Mouse (Mus musculus) neural tube, embryonic 10.5 days (tissue): ENCODE results near the gene Baiap2l1.
"Not testable (repeated sequence)": the region's sequence is repeated elsewhere in the genome, so short reads cannot be mapped to it uniquely, and the experiment has no call there.

Source experiments
- DNase-seq: peaks from one replicate; pipeline ENCODE4 v3.0.0-alpha.2; 2017; ENCODE audit warnings: low spot score; ENCODE audit errors: extremely low spot score

Baiap2l1 gene

DNA sequence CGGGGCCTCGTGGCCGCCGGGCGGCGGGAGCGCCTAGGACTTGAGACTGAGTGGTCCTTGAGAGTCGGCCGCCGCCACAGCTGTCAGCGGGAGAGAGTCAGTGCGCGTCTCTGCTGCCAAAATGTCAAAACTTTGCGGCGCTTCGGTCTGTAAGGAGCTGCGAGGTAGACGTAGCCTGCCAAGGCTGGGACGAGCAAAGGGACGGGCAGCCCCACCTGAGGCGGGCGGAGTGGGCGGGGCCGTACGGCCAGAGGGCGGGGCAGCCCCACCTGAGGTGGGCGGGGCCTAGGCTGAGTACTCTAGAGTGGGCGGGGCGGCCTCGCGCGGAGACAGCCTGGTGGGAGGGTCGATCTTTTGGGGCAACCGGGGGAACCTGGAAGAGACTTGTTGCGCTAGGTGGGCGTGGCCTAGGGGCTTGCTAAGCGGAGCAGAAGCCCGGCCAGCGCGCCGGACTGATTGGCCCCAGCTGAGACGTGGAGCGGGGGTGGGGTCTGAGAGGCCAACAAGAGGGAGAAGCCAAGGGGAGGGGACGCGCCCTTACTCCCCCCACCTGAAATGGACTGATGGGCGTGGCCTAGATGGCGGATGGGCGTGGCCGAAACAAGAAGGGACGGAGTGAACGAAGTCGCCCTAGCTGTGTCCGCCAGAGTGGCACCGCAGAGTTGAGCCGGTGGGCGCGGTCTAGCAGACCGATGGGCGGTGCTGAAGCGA, at the start of gene Baiap2l1:
Gene Baiap2l1 (minus strand): TSS at position 232 of the 711 bp plus-strand sequence.
- peak; percentile 92 for DNase-seq

GRCm38 (mm10) chr5:144406256-144406655, 48.3 kb upstream of the Baiap2l1 start:
- DNase-seq: no peak

GRCm38 (mm10) chr5:144400821-144401220, 42.9 kb upstream of the Baiap2l1 start:
- DNase-seq: no peak

GRCm38 (mm10) chr5:144397566-144397965, 39.7 kb upstream of the Baiap2l1 start:
- DNase-seq: no peak

GRCm38 (mm10) chr5:144394142-144394541, 36.2 kb upstream of the Baiap2l1 start:
- DNase-seq: no peak

- peak; percentile 55 for DNase-seq
Measured at GRCm38 (mm10) chr5:144387851-144388250, 29.9 kb upstream of the Baiap2l1 start.

DNA sequence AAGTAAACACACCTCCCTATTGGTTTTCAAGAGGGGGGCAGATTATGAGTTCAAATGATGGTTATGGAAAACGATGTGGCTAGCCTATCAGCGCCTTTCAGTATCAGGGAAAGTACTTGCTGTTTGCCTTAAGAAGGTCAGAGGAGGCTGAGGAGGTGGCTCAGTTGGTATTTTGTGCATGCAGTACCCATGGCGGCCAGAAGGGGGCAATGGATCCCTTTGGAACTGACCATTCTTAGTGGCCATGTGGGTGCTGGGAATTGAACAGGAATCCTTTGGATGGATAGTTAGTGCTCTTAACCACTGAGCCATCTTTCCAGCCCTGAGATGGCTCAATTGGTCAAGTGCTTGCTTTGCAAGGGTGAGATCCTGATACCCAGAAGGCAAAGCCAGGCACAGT, 26.0 kb upstream of the Baiap2l1 start:
- DNase-seq: no peak

DNA sequence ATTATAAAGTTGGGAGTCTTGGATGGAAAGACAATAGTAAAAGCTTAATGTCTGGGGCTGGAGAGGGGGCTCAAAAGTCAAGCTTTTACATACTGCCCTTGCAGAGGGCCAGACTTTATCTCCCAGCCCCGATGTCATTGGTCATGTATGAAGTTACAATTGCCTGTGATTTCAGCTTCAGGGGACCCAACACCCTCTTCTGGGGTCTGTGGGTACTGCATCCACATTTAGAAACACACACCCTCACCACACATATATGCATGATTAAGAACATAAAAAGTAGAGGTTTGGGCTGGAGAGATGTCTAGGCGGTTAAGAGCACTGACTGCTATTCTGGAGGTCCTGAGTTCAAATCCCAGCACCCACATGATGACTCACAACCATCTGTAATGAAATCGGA, 23.9 kb upstream of the Baiap2l1 start:
- no peak for DNase-seq

- no peak for DNase-seq
Measured at GRCm38 (mm10) chr5:144380689-144381088, 22.8 kb upstream of the Baiap2l1 start.

DNA sequence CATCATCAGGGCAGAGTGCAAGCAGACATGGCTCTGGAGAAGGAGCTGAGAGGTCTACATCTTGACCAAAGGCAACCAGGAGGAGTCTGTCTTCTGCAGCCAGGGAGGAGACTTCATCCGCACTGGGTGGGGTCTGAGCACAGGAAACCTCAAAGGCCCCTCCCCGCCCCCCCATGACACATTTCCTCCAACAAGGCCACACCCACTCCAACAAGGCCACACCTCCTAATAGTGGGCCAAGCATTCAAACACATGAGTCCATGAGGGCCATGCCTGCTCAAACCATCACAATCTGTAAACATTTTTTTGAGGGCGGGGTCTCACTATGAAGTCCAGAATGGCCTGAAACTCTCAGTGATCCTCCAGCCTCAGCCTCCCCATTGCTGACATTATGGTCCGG, 21.5 kb upstream of the Baiap2l1 start:
- no peak for DNase-seq

- no peak for DNase-seq
Measured at GRCm38 (mm10) chr5:144372885-144373284, 15.0 kb upstream of the Baiap2l1 start.

- no peak for DNase-seq
Measured at GRCm38 (mm10) chr5:144372177-144372576, 14.3 kb upstream of the Baiap2l1 start.

DNA sequence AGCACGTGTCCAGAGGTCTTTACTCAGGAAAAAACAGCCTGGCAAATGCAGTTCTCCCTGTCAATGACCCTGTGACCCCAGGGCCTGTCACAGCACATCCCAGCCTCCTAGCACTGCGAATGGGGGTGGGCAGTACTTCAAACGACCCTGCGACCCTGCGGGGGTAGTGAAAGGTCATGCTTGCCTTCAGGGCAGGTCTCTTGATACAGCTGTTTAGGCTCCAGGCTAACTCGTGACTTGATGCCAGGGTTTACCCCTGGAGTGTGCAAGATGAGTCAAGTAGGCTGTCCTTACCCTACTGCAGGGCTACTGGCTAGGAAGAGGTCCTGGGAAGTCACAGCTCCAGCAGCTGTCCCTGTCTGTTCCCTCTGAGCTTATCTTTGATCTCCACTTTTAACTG, 13.1 kb upstream of the Baiap2l1 start:
- peak; percentile 45 for DNase-seq

DNA sequence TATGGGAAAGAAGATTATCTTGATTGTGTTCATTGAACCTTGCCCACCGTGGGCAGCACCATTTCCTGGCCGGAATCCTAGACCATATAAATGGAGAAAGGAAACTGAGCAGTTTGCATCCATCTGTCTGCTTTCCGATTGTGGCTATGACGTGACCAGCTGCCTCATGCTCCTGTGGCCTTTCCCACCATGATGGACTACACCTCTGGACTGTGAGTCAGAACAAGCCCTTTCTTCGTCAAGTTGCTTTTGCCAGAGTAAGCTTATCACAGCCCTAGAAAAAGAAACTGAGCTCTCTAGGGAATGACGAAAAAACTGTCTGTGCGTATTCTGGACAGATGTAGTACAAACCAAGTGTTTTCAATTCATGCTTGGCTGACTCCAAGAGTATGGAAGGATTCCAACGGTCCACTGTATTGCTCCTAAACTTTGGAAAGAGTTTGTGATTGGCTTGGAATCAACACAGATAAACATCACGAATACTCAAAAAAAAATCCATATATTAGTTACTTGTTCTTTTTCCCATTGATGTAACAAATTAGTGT, 10.8 kb upstream of the Baiap2l1 start:
- DNase-seq: no peak

DNA sequence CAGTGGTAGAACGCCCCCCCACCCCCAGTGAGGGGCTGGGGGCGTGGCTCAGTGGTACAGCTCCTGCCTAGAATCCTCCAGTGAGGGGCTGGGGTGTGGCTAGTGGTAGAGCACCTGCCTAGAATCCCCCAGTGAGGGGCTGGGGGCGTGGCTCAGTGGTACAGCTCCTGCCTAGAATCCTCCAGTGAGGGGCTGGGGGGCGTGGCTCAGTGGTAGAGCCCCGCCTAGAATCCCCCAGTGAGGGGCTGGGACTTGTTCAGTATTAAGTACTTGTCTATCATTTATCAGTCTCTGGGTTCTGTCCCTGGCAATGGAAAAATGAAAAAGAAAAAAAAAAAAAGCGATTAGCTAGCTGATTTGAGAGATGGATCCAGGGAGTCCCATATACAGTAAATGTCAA, 8.6 kb upstream of the Baiap2l1 start:
- not testable (repeated sequence) for DNase-seq

DNA sequence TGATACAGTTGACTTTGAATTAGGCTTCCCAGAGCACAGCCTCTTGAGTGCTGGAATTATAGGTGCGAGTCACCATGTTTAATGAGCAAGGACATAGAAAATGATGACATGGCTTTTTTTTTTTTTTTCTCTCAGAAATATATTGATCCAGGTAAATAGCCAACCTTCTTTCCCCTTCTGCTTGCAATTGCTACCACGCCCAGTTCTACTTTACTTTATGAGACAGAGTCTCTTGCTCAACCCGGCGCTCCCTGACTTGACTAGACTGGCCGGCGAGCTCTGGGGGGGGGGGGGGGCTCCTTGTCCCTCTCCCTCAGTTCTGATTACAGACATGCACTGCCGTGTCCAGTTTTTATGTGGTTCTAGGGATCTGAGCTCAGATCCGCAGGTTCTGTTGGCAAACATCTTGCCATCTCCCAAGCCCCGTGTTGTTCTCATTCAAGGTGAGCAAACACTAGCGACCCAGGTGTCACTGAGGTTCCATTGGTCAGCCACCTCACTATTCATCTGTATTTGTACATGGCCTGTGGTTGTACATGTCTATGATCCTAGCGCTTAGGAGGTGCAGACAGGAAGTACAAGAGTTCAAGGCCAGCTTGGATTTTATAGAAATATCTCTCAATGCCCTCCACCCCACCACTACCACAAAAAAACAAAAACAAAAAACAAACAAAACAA, 6.9 kb upstream of the Baiap2l1 start:
- no peak for DNase-seq

DNA sequence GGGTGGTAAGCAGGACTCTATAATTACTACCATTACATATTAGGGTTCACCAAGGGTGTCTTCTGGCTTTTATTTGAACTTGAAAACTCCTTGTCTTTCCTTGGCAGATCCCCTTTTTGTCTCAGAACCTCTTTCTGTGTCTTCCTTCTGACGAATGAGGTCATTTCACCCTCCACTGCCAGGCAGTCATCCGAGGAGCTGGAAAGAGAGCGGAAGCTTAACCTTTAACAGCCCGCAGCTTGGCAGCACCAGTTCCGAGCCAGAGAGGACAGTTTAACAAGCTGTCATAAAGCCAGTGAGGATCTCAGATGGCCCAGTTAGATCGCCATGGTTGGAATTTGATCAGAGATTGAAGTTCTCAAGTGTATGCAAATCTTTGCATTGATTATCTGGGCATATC, 2.4 kb upstream of the Baiap2l1 start:
- DNase-seq: no peak

DNA sequence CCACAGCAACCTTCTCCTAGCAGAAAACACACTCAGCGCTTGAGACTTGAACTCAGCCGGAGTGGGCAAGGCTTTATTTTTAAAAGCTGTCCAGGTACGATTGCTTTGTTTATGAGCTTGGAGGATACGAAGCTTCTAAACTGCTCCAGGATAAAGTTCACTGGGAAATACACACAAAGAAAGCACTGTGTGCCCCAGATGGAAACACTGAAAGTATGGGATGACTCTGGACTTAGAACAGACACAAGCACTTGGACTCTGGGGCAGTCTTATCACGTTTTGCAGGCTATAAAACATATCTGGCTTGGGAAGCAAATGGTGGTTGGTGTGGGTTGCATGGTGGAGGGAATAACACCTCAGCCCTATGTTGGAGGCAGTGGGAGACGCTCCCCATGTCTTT, 2.0 kb upstream of the Baiap2l1 start:
- DNase-seq: no peak

DNA sequence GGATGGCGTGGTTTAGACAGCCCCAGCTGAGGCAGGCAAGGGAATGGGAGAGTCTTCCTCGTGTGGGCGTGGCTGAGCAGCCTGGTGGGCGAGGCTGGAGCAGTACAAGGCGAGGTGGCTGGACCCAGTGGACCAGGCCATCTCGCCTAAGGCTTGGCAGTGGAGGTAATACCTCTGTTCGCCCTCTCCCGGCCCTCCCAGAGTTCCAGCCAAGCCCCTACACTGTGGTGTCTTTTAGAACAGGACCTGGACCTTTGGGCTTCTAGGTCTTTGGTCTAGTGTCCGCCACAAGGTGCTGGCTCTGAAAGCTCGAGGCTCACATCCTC, 643 bp upstream of the Baiap2l1 start:
- DNase-seq: no peak

DNA sequence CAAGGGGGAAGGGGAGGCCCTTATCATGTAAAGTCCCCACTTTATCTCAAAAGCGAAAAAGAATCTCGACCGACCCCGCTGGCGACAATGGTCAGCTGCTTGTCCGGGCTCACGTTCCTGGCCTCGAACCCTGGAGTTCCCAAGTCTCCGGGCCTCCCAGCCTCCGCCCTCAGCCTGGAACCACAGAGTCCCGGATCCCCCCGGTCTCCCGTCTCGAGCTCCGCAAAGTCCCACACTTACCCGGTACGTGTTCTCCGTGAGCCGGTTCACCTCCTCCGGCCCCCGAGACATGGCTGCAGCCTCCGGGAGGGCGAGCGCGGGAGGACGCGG, 396 bp downstream of the Baiap2l1 start:
- no peak for DNase-seq

DNA sequence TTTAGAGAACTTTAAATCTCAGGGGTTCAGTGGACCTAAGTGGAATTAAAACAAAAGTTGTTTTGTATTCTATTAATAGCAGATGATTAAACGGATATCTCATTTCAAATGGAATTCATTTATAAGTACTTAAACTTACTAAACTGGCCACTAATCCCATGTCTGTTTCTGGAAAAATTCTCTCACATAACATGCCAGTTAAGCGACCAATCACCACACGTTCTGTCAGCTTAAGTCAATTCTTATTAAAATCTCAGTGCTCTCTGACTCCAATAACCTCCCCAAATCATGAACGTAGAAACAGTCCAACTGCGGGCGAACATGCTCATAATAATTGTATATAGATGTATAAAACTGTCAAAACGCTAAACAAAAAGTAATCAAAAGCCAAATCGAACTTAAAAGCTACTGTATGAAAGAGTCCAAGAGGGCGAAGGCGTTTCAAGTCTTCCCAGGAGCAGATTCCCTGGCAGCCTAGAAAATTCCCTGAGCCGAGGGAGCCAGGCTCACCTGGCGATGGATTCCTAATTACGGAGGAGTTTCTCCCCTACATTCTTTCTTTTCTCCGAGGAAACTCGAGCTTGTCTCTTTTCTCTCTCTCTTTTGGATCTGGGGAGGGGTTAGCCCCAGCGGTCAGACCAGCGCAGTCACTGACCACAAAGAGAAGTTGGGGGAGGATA, 996 bp downstream of the Baiap2l1 start:
- DNase-seq: no peak

- no peak for DNase-seq
Measured at GRCm38 (mm10) chr5:144352250-144353047, 5.5 kb downstream of the Baiap2l1 start.
